Mouse (Mus musculus) heart, postnatal 10 days (tissue): ENCODE results near the gene Ddr2. TPM values are rescaled to one million over a fixed set of nuclear protein-coding genes. Genes with fewer than 3 reads are reported as not detected.
A peak's percentile ranks its signal among the peaks of the same experiment; 100 is the strongest.

Source experiments
- DNase-seq, 2 experiments: peaks; one replicate each; pipeline ENCODE4 v3.0.0; 2021
- intact Hi-C: fragments of 180-260 bp; cut with DNase I; formaldehyde crosslinking; loops from one replicate; pipeline ENCODE4 v1.15.1; 2025
- total RNA-seq, 2 experiments: library from RNA; stranded (reverse); gene quantifications; 2 replicates each; pipeline ENCODE4 v1.2.3; 2021

The Ddr2 gene
- total RNA-seq, 2 experiments from 2014 or later: 27.8 to 30.5 TPM

DNA sequence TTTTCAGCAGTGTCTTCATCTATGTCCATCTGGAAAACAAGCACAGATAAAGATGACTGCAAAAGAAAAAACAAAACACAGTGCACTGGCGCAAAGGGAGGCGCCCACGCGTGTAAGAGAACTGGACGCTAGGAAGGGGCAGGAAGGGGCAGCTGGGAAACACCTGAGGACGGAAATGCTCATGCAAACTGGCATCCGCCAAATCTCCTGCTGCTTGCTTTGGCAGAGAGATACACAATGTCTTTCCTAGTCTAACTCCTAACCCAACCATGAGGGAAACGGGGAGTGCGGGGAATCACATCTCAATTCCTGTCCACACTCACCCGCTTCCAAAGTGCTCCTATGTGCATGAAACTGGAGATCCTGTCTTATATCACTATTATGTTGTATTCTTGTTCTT, 157.5 kb downstream of the Ddr2 start:
- intact Hi-C loops: no loop called here

DNA sequence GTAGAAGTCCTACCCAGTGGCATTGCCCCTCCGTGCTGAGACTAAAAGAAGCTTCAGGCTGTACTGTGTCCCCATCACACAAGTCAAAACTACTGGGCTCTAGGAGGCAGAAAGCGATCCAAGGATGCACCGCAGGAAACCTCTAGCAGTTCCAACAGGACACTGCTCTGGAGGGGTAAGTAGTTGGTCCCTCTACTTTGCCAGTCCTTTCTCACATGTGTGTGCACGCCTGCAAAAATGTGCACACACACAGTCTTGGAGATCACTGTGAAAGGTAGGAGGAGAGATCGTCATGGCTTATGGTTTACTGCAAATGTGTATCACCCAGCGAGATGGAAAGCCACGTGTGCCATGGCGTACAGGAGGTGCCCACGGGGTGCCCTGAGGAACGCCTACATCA, 157.9 kb downstream of the Ddr2 start:
- intact Hi-C loops: no loop called here

More for the DNA sequence above, 157.5 kb downstream of the Ddr2 start:
- DNase-seq: no peak

DNA sequence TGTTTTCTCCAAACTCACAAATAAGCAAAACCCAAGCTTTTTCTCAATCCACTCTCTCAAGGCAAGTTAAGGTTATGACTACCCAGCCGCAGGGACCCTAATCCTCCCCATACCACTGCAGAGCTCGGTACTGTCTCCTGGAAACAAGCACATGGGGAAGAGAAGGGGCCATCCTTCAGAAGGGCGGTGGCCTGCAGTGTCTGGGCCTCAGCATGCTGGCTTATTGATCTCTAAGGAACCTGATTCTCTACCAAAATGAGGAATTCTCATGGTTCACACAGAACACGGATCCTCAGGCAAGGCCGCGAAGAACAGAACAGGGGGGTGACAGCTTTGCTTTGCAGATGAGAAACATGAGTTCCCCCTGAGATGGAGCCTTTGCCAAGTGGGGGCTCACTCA, 159.0 kb downstream of the Ddr2 start:
- intact Hi-C loops: no loop called here
- no peak for DNase-seq

More for the DNA sequence above, 157.9 kb downstream of the Ddr2 start:
- no peak for DNase-seq

DNA sequence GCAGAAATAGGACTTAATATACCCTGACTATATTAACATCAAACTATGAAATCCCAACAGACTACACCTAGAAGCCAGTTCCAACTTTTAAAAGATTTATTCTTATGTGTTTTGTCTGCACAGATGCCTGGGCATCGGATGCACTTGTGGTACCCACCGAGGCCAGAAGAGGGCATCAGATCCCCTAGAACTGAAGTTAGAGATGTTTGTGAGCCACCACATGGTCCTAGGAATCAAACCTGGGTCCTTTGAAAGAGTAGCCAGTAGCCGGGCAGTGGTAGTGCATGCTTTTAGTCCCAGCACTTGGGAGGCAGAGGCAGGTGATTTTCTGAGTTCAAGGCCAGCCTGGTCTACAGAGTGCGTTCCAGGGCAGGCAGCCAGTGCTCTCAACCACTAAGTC, 159.9 kb downstream of the Ddr2 start:
- intact Hi-C loops: no loop called here
- DNase-seq: peak in 1 of 2 experiments; percentile 12

DNA sequence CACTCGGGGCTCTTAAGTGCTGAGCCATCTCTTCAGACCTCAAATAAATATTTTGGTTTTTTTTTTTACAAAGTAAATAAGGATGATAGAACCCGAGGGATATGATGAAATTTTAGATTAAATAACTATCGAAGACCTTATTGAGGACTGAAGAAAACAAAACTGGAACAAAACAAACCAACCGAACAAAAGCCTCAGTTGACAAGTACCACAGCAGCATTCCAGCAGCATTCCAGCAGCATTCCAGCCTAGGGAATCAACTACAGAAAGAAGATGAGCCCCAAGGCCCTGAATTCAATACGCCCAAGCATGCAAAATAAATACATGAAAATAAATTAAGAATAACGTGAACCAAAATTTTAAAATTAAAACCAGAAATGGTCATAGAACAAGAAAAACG, 160.6 kb downstream of the Ddr2 start:
- intact Hi-C loops: no loop called here
- DNase-seq: no peak

DNA sequence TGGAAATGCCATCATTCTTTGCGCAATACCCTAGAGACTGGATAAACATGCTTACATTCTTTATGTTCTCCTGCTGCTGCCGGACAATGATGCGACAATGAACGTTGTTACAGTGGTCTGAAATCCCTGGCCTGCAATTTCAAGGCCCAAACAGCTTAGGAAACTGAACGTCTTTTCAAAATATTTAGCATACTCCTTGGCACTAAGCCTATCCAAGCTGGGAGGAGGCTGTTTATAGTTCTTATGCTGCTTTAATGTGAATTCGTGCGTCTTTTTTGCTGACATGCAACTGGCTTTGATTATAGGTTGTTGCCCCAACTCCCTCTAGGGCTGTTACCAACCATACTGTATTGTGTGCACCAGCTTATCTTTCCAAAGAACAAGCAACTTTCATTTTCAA, 161.7 kb downstream of the Ddr2 start:
- intact Hi-C loops: no loop called here
- DNase-seq: no peak

DNA sequence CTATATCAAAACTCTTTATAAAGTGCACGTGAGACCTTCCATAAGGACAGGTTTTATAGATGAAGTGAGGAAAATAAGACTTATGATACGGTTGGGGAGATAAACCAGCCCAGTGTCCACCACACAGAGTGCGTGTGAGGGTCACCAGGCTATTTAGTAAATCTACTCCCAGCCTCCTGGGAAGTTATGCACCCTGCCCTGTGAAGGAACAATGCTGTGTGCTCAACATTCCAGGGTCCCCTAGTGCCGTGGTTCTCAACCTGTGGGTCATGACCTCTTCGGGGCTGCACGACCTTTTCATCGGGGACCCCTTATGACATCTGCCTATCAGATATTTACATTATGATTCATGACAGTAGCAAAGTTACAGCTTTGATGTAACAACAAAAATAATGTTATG, 162.3 kb downstream of the Ddr2 start:
- intact Hi-C loops: no loop called here
- DNase-seq: no peak

DNA sequence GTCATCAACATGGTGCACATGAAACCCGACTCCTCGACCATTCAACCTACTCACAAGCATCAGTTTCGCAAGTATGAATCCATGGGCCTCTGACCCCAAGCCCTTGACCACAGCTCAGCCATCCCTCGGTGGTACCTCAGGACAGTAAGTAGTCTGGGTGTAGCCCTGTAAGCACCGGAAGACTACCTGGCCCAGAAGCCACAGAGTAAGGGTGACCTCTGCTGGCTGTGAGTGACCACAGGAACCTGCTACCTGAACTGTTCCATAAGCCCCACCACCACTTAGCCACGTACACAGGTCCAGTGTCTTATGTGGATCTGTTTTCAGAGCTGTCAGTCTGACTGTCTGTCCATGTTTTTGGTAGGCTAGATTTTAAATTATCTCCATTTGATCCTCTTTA, 162.9 kb downstream of the Ddr2 start:
- no peak for DNase-seq
- intact Hi-C loops: no loop called here

DNA sequence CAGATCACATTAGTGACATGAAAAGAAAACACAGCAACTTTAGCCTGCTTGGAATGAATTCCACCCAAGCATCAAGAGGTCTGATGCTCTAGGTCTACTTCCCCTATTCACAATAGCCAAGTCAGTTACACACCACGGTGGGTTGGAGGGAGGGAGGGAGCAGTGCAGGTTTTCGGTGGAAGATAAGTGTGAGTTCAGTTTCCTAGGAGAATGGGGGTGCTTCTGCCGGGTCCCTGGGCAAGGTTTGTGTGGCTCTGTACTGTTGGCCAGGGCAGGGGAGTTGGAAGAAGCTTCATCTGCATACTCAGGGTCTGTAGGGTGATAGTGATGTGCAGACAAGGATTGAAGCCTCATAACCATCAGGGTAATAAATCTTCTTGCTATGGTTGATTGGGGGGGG, 164.6 kb downstream of the Ddr2 start:
- intact Hi-C loops: no loop called here
- DNase-seq: no peak

DNA sequence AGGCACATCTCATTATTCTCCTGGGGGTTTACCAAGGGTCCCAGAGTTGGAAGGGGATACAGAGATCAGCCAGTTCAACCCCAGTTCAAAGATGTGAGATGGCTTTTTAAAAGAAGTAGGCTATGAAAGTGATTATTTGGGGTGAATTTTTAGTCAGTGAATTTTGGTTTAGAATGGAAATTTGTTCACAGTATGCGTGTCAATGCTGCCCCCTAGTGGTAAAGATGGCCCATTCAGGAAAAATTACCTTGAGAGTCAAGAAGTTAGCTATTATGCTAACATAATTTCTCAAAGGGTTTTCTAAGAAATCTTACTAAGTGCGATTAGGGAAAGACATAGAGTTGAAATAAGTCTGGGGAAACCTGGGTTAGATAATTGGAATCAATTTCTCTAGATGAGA, 171.2 kb downstream of the Ddr2 start:
- intact Hi-C loops: loop anchor here (2.0 kb wide), 1 partner anchor 197 kb away; no protein-coding TSS in a partner anchor
- peak; percentile 36 to 74 for DNase-seq

DNA sequence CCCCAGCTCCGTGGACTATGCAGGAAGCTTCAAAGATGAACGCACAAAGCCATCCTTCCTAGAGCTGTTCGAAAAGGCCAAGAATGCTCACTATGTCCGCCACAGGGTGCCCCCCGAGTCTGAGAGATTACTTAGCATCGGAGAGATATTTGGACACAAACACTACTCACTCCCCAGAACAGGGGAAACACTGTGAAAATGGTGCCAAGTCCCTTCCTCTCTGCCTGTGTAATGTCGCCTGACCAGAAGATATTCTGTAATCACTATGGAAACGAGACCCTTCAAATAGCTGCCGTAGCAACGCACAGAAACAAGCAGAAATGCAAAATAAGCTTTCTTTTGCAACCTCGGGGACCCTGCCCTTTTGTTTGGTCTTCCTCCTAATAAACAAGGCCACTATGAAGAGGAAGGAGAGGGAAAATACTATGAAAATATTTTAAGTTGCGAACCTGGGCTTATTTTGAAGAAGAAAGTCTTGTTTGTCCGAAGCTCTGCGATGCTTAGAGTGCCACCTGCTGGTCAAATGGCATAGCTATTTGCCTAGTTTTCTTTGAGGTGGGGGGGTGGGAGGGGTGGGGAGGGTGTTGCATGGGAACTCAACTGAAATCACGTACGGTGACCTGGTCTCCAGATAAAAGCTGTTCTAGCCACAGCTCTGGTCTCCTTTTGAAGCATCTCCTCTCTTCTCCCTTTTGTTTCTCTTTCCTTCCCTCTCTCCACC, 176.4 kb downstream of the Ddr2 start:
- DNase-seq: peak; percentile 48 to 73
- intact Hi-C loops: loop anchor here (5.0 kb wide), 1 partner anchor 402 kb away; the partner anchor contains the start of gene Nuf2

DNA sequence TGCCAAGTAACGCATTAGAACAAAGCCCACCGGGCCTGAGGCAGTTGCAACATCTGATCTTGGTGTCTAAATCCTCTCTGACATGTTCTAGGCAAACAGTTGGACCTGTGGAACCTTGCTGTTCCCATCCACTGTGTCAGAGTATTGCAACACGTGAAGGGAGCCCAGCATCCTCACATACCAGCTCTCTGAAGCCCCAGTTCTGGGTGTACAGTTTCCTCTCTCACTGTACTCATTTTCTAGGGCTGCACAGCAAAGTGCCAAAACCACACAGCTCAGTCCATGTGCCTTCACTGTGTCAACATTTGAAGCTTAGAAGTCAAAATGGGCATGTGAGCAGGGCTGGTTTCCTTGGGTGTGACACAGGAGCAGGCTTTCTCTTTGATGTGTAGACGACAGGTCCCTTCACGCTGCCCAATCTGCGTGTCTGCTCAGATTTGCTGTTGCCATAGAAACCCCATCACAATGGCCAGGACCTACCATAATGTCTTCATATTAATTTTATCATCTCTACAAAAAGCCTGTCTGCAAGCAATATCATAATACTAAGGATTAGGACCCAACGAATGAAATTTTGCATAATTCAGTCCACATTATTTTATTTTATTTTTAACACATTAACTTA, 178.3 kb downstream of the Ddr2 start:
- intact Hi-C loops: loop anchor here (5.0 kb wide), 1 partner anchor 400 kb away; the partner anchor contains the start of gene Nuf2
- DNase-seq: no peak

DNA sequence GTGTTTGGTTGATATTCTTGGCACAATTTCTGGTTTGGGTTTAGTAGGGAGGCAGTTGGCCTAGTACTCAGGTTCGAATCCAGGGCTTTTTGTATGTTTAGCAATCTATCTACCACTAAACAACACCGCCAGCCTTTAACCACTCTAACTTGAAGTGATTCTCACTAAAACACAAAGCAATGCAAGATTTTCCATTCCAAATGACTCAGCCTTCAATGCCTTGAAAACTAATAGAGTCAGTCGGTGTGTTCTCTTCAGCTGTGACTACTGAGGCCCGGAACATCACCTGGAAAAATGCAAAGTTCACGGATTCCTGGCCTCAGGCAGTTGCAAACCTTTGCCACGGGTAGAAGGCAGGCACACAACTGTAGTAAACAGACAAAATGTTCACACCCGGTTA, 178.9 kb downstream of the Ddr2 start:
- DNase-seq: no peak
- intact Hi-C loops: loop anchor here (5.0 kb wide), 1 partner anchor 399 kb away; the partner anchor contains the start of gene Nuf2

DNA sequence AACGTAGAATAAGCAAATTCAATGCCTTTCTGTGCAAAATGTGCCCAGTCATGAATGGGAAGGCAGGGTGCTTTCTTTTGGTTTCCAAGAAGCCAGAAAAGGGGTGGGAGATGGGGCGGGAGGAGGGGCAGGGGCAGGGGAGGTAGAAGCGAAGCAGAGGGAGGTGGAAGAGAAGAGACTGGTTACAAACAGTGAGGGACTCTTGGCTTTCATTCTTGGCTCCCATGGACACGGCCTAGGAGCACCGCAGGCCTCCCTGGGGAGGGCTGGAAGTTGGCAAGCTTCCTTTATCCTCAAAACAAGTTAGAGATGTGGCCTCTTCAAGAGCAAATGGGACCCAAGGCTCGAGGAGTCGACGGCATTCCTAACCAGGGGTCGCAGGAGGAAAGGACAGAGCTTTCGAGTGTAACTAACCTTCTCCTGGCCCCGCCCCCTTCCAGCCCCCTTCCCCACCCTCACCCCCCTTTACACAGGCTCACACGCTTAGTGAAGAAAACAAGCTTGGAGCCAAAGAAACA, 182.0 kb downstream of the Ddr2 start, which contains the start of gene Ccdc190:
Ccdc190 (plus strand) TSS at position 195 of the 518 bp plus-strand sequence.
- intact Hi-C loops: no loop called here
- DNase-seq: peak; percentile 54 to 56

DNA sequence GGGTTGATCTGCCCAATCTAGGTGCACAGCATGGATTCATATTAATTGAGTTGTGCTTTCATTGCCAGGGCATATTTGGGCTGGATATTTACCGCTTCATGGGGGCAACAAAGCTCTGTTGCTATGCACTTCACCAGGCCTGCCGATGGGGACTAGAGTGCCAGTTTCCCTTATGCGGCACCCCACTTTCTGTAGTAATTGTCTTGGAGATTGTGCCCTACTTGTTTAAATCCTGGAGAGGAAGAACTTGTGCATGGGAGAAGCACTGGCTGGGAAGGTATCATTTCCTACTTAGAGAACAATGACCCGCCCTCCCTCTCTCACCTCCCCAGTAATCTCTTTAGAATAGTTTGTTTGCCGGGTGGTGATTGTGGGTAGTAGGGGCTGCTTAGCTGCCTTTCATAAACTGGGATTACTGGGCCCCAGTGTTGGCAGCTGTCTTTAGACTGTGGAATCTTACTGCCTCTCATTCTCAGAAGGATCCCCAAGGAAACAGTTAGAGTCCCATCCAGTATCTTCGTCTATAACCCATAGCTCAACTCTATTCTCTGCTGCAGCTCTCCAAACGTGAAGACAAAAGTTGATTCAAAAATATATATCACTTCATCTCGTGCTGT, 182.7 kb downstream of the Ddr2 start:
- no peak for DNase-seq
- intact Hi-C loops: no loop called here

DNA sequence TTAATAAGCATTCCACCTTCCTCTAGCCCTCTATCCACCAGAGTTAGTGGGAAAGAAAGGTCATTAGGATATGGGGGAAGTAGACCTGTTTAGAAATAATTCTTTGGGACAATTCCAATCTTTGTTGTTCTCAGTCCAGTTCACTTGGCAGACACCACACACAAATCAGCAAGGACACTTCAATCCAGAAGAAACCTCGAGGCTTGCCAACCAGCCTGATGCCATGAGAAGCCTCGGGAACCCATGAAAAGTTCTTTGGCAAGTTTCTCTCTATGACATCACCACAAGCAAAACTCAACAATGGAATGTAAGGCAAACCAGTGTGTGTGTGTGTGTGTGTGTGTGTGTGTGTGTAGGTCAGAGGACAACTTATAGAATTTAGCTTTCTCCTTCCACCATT, 186.0 kb downstream of the Ddr2 start:
- no peak for DNase-seq
- intact Hi-C loops: no loop called here

Other genes starting within 250 kb of the Ddr2 start
- gene Ccdc190, start 182.1 kb downstream of the Ddr2 start, total RNA-seq: under 1 TPM in 1 of 2 experiments, not detected in 1; 0.14 TPM
- gene Hsd17b7, start 141.5 kb downstream of the Ddr2 start, total RNA-seq: 10 to 100 TPM; 24.5 to 29.4 TPM
- 10 to 100 TPM; 47.0 to 48.0 TPM for gene Uap1, start 64.2 kb upstream of the Ddr2 start, total RNA-seq
- 10 to 100 TPM; 21.2 to 22.2 TPM for gene Uhmk1, start 104.6 kb upstream of the Ddr2 start, total RNA-seq
- gene Sh2d1b2, start 122.0 kb upstream of the Ddr2 start, total RNA-seq: not detected
- gene Sh2d1b1, start 166.6 kb upstream of the Ddr2 start, total RNA-seq: under 1 TPM; 0.10 to 0.12 TPM
- 1 to 10 TPM; 7.5 to 8.8 TPM for gene Gm7694, start 195.6 kb upstream of the Ddr2 start, total RNA-seq
- not detected for gene Spata46, start 198.0 kb upstream of the Ddr2 start, total RNA-seq